Mouse (Mus musculus): ENCODE measurements at regions not wholly inside any gene's neighbourhood (a gene's known extent, or its start where the extent isn't known, plus 50 kb on each side); places are given as distances from the start of the nearest gene placed in this dataset.

GRCm38 (mm10) chr8:80328676-80329075, 164.9 kb upstream of the Gypa start:
- no peaks in the 10 kb centered on the region for H3K36me3 ChIP-seq (ENCODE audit: control insufficient read depth, insufficient read depth, low read length, poor library complexity, severe bottlenecking)
- H3K4me1 ChIP-seq (ENCODE audit: control insufficient read depth in 2 of 2, insufficient read depth in 2 of 2, low read length in 2 of 2, poor library complexity in 1 of 2) = no peaks in the 10 kb centered on the region
- no peaks in the 10 kb centered on the region for H3K9me3 ChIP-seq (ENCODE audit: control insufficient read depth, insufficient read depth, low read depth, low read length)
- DNase-seq (ENCODE audit: low read depth, low spot score) = no peak
- H3K9ac ChIP-seq (ENCODE audit: insufficient read depth, low read depth, low read length, poor library complexity, severe bottlenecking) = no peak overlapping the region
- H3K4me3 ChIP-seq (ENCODE audit: insufficient read depth in 1 of 2, low read depth in 1 of 2, low read length in 2 of 2, poor library complexity in 1 of 2, severe bottlenecking in 1 of 2) = no peak overlapping the region
- no peak for TF ChIP-seq ZNF384 (IDR thresholded peaks at IDR 0.05; ENCODE audit: low read depth, low read length)
- TF ChIP-seq ZC3H11A (IDR thresholded peaks at IDR 0.05; ENCODE audit: borderline replicate concordance, low read depth, low read length) = no peak
- no peak for TF ChIP-seq MAFK (IDR thresholded peaks at IDR 0.05; ENCODE audit: insufficient read depth, low read depth, low read length)
- in situ Hi-C loops (cut with MboI; ENCODE audit: low sequenced_read_pairs in 2 of 2, unreplicated experiment in 2 of 2) = no loop called here
- H3K27ac ChIP-seq (ENCODE audit: insufficient read depth, low read depth, low read length, poor library complexity, severe bottlenecking) = no peak overlapping the region

GRCm38 (mm10) chr8:80325859-80326258, 167.7 kb upstream of the Gypa start:
- TF ChIP-seq ZC3H11A (IDR thresholded peaks at IDR 0.05; ENCODE audit: borderline replicate concordance, low read depth, low read length) (no peak), ZNF384 (IDR thresholded peaks at IDR 0.05; ENCODE audit: low read depth, low read length) (no peak), CHD2 (IDR thresholded peaks at IDR 0.05; ENCODE audit: low read depth, low read length) (no peak), HCFC1 (IDR thresholded peaks at IDR 0.05; ENCODE audit: borderline replicate concordance, insufficient read depth, low read length) (no peak), MAFK (IDR thresholded peaks at IDR 0.05; ENCODE audit: insufficient read depth, low read depth, low read length) (no peak)
- no peak for DNase-seq (ENCODE audit: low read depth, low spot score)
- Histone ChIP-seq H3K9me3 (ENCODE audit: control insufficient read depth, insufficient read depth, low read depth, low read length) (no peaks in the 10 kb centered on the region), H3K36me3 (ENCODE audit: control insufficient read depth, insufficient read depth, low read length, poor library complexity, severe bottlenecking) (no peaks in the 10 kb centered on the region), H3K4me3 (ENCODE audit: insufficient read depth in 1 of 2, low read depth in 1 of 2, low read length in 2 of 2, poor library complexity in 1 of 2, severe bottlenecking in 1 of 2) (no peak overlapping the region), H3K9ac (ENCODE audit: insufficient read depth, low read depth, low read length, poor library complexity, severe bottlenecking) (no peak overlapping the region), H3K4me1 (ENCODE audit: control insufficient read depth in 2 of 2, insufficient read depth in 2 of 2, low read length in 2 of 2, poor library complexity in 1 of 2) (no peaks in the 10 kb centered on the region), H3K27ac (ENCODE audit: insufficient read depth, low read depth, low read length, poor library complexity, severe bottlenecking) (no peak overlapping the region)
- in situ Hi-C loops (cut with MboI; ENCODE audit: low sequenced_read_pairs in 2 of 2, unreplicated experiment in 2 of 2) = no loop called here

GRCm38 (mm10) chr8:80325132-80325531, 168.4 kb upstream of the Gypa start:
- TF ChIP-seq CHD2 (IDR thresholded peaks at IDR 0.05; ENCODE audit: low read depth, low read length) (no peak), MAFK (IDR thresholded peaks at IDR 0.05; ENCODE audit: insufficient read depth, low read depth, low read length) (no peak), ZC3H11A (IDR thresholded peaks at IDR 0.05; ENCODE audit: borderline replicate concordance, low read depth, low read length) (no peak), HCFC1 (IDR thresholded peaks at IDR 0.05; ENCODE audit: borderline replicate concordance, insufficient read depth, low read length) (no peak), ZNF384 (IDR thresholded peaks at IDR 0.05; ENCODE audit: low read depth, low read length) (no peak)
- H3K4me1 ChIP-seq (ENCODE audit: control insufficient read depth in 2 of 2, insufficient read depth in 2 of 2, low read length in 2 of 2, poor library complexity in 1 of 2) = no peaks in the 10 kb centered on the region
- no peak overlapping the region for H3K4me3 ChIP-seq (ENCODE audit: insufficient read depth in 1 of 2, low read depth in 1 of 2, low read length in 2 of 2, poor library complexity in 1 of 2, severe bottlenecking in 1 of 2)
- H3K27ac ChIP-seq (ENCODE audit: insufficient read depth, low read depth, low read length, poor library complexity, severe bottlenecking) = no peak overlapping the region
- H3K9ac ChIP-seq (ENCODE audit: insufficient read depth, low read depth, low read length, poor library complexity, severe bottlenecking) = no peak overlapping the region
- H3K9me3 ChIP-seq (ENCODE audit: control insufficient read depth, insufficient read depth, low read depth, low read length) = no peaks in the 10 kb centered on the region
- no peak for DNase-seq (ENCODE audit: low read depth, low spot score)
- in situ Hi-C loops (cut with MboI; ENCODE audit: low sequenced_read_pairs in 2 of 2, unreplicated experiment in 2 of 2) = no loop called here
- no peaks in the 10 kb centered on the region for H3K36me3 ChIP-seq (ENCODE audit: control insufficient read depth, insufficient read depth, low read length, poor library complexity, severe bottlenecking)

- Histone ChIP-seq H3K4me3 (ENCODE audit: insufficient read depth in 1 of 2, low read depth in 1 of 2, low read length in 2 of 2, poor library complexity in 1 of 2, severe bottlenecking in 1 of 2) (no peak overlapping the region), H3K9me3 (ENCODE audit: control insufficient read depth, insufficient read depth, low read depth, low read length) (no peaks in the 10 kb centered on the region), H3K36me3 (ENCODE audit: control insufficient read depth, insufficient read depth, low read length, poor library complexity, severe bottlenecking) (no peaks in the 10 kb centered on the region), H3K9ac (ENCODE audit: insufficient read depth, low read depth, low read length, poor library complexity, severe bottlenecking) (no peak overlapping the region), H3K27ac (ENCODE audit: insufficient read depth, low read depth, low read length, poor library complexity, severe bottlenecking) (no peak overlapping the region; the same call in 1 of the 2 replicates), H3K4me1 (ENCODE audit: control insufficient read depth in 2 of 2, insufficient read depth in 2 of 2, low read length in 2 of 2, poor library complexity in 1 of 2) (no peaks in the 10 kb centered on the region; a peak in 1 of 4 replicates)
- no peak for DNase-seq (ENCODE audit: low read depth, low spot score)
- TF ChIP-seq ZC3H11A (IDR thresholded peaks at IDR 0.05; ENCODE audit: borderline replicate concordance, low read depth, low read length) = no peak
- no peak for TF ChIP-seq HCFC1 (IDR thresholded peaks at IDR 0.05; ENCODE audit: borderline replicate concordance, insufficient read depth, low read length)
- TF ChIP-seq CHD2 (IDR thresholded peaks at IDR 0.05; ENCODE audit: low read depth, low read length) = no peak
- no peak for TF ChIP-seq MAFK (IDR thresholded peaks at IDR 0.05; ENCODE audit: insufficient read depth, low read depth, low read length)
- TF ChIP-seq ZNF384 (IDR thresholded peaks at IDR 0.05; ENCODE audit: low read depth, low read length) = no peak
- in situ Hi-C loops (cut with MboI; ENCODE audit: low sequenced_read_pairs in 2 of 2, unreplicated experiment in 2 of 2) = no loop called here
These were observed 175.2 kb upstream of the Gypa start for GRCm38 (mm10) chr8:80318231-80318870.

GRCm38 (mm10) chr8:80315371-80315770, 178.2 kb upstream of the Gypa start:
- no peaks in the 10 kb centered on the region for H3K36me3 ChIP-seq (ENCODE audit: control insufficient read depth, insufficient read depth, low read length, poor library complexity, severe bottlenecking)
- TF ChIP-seq ZC3H11A (IDR thresholded peaks at IDR 0.05; ENCODE audit: borderline replicate concordance, low read depth, low read length) (no peak), MAFK (IDR thresholded peaks at IDR 0.05; ENCODE audit: insufficient read depth, low read depth, low read length) (no peak), CHD2 (IDR thresholded peaks at IDR 0.05; ENCODE audit: low read depth, low read length) (no peak), HCFC1 (IDR thresholded peaks at IDR 0.05; ENCODE audit: borderline replicate concordance, insufficient read depth, low read length) (no peak), ZNF384 (IDR thresholded peaks at IDR 0.05; ENCODE audit: low read depth, low read length) (no peak)
- no peak for DNase-seq (ENCODE audit: low read depth, low spot score)
- H3K4me1 ChIP-seq (ENCODE audit: control insufficient read depth in 2 of 2, insufficient read depth in 2 of 2, low read length in 2 of 2, poor library complexity in 1 of 2) = no peaks in the 10 kb centered on the region; a peak in 1 of 4 replicates
- no peak overlapping the region for H3K27ac ChIP-seq (ENCODE audit: insufficient read depth, low read depth, low read length, poor library complexity, severe bottlenecking)
- no peak overlapping the region for H3K4me3 ChIP-seq (ENCODE audit: insufficient read depth in 1 of 2, low read depth in 1 of 2, low read length in 2 of 2, poor library complexity in 1 of 2, severe bottlenecking in 1 of 2)
- H3K9ac ChIP-seq (ENCODE audit: insufficient read depth, low read depth, low read length, poor library complexity, severe bottlenecking) = no peak overlapping the region
- in situ Hi-C loops (cut with MboI; ENCODE audit: low sequenced_read_pairs in 2 of 2, unreplicated experiment in 2 of 2) = no loop called here
- H3K9me3 ChIP-seq (ENCODE audit: control insufficient read depth, insufficient read depth, low read depth, low read length) = no peaks in the 10 kb centered on the region
